Mouse (Mus musculus) lung, adult 2 months (tissue): ENCODE measurements around the gene Itga6.

ENCODE experiments used
- CTCF ChIP-seq: fragments of 200-500 bp; IDR thresholded peaks from 2 replicates; pipeline ENCODE4 v1.5.1; 2011; ENCODE audit warnings: mild to moderate bottlenecking, low read length, control low read depth; ENCODE audit not compliant: insufficient read depth
- POLR2A ChIP-seq: fragments of 200-500 bp; IDR thresholded peaks from 2 replicates; pipeline ENCODE4 v1.6.1; 2011; ENCODE audit warnings: low read depth, mild to moderate bottlenecking, control low read depth, low read length, borderline replicate concordance; ENCODE audit errors: extremely low read depth

DNA sequence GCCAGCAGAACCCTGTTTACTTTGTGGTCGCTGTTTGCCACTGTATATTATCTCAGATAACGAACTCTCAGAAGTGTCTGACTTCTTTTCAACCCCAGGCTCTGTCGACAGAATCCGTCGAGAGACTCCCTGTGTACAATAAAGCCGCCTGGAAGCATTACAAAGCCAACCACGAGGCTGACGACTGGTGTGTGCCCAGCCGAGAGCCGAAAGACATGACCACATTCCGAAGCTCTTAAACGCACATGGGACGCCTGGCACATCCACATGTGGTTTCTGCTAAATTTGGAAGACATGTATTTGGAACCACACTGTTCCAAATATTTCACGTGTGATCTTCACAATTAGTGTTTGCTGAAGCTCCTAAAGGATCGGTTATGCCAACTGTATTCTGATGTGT lies 154.5 kb downstream of the Itga6 start:
- TF ChIP-seq POLR2A (no peak), CTCF (no peak)
